Mouse (Mus musculus): ENCODE data around the gene Scrn1. TPM values are rescaled to one million over a fixed set of nuclear protein-coding genes. Genes with fewer than 3 reads are reported as not detected.

Scrn1 gene
- polyA plus RNA-seq, 1 experiment from 2014 or later: 109 TPM

DNA sequence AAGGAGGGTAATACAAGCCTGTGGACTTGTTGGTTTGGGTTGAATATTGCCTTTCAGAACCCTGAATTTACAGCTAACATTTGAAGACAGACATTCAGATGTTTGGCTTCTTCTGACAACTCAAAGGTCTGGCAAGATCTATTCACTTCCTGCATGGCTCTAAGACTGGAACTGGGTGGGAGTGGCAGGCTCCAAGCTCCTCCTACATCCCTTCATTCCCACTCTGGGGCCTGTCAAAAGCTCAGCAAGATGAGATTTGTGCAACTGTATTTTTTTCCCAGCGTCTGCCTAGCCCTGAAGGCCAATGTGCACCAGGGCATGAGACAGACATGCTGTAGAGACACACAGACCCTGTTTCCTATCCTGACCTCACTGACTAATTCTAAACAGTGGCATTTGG lies 10.5 kb downstream of the Scrn1 start:
- Histone ChIP-seq H3K36me3 (ENCODE audit: control insufficient read depth, insufficient read depth, low read length) (no peaks in the 10 kb centered on the region), H3K4me2 (ENCODE audit: low read length) (no peak overlapping the region), H3K9me3 (ENCODE audit: control insufficient read depth, low read length) (no peaks in the 10 kb centered on the region), H3K9ac (ENCODE audit: low read depth, low read length) (no peak overlapping the region), H3K27me3 (replicated peaks; ENCODE audit: control insufficient read depth, insufficient read depth, low read length) (no peaks in the 10 kb centered on the region), H3K4me3 (ENCODE audit: low read length) (no peak overlapping the region), H3K4me1 (ENCODE audit: control insufficient read depth, insufficient read depth, low read depth, low read length) (peaks cover 32% of the 10 kb centered on the region), H3K27ac (ENCODE audit: low read depth, low read length) (no peak overlapping the region)
- ATAC-seq: no peak
- WGBS: 50% methylated on average over 1 of the region's 1 CpGs

DNA sequence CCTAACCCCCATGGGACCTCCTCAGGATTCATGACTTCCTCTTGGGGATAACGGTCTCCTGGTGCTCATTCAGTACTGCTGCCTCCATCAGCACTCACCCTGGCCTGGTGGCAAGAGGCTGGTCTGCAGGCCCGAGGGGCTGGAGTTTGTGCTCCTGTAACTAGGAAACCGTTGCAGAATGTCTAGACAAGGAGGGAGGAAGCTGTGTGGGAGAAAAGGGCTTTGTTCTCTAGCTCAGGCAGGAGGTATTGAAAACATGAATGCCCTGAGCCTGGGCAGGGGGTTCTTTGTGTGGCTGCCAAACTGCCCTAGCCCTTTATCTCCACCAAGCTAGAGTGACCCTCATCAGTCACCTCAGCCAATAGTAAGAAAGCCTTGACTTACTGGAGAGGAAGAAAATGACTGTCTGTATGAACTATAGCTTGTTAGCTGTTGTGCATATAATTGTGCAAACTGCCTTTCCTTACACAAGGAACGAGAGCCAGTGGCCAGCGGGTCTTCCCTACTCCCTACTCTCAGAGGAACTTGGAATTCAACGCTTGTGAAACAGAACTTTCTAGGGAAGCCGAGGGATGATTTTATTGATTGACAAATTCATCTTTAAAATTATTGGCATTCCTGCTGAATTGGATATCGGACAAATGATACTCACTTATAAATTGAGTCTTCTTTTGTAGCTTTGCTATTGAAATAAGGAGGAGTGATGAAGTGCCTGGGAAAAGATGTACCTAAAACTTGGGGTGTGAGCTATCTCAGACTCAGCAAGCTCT lies 11.8 kb downstream of the Scrn1 start:
- H3K4me1 ChIP-seq (ENCODE audit: control insufficient read depth, insufficient read depth, low read depth, low read length): peaks cover 32% of the 10 kb centered on the region
- ATAC-seq: peak; percentile 87

GRCm38 (mm10) chr6:54553632-54554031 lies 12.7 kb downstream of the Scrn1 start:
- Histone ChIP-seq H3K27ac (ENCODE audit: low read depth, low read length) (peak overlapping the region; percentile 68), H3K4me1 (ENCODE audit: control insufficient read depth, insufficient read depth, low read depth, low read length) (peaks cover 37% of the 10 kb centered on the region), H3K4me3 (ENCODE audit: low read length) (no peak overlapping the region), H3K9me3 (ENCODE audit: control insufficient read depth, low read length) (no peaks in the 10 kb centered on the region), H3K9ac (ENCODE audit: low read depth, low read length) (no peak overlapping the region), H3K36me3 (ENCODE audit: control insufficient read depth, insufficient read depth, low read length) (no peaks in the 10 kb centered on the region), H3K27me3 (replicated peaks; ENCODE audit: control insufficient read depth, insufficient read depth, low read length) (no peaks in the 10 kb centered on the region), H3K4me2 (ENCODE audit: low read length) (no peak overlapping the region; the same call in 1 of the 2 replicates)
- 32% methylated on average over 2 of the region's 2 CpGs for WGBS
- no peak for ATAC-seq

More for the DNA sequence above, 11.8 kb downstream of the Scrn1 start:
- Histone ChIP-seq H3K27me3 (replicated peaks; ENCODE audit: control insufficient read depth, insufficient read depth, low read length) (no peaks in the 10 kb centered on the region), H3K36me3 (ENCODE audit: control insufficient read depth, insufficient read depth, low read length) (no peaks in the 10 kb centered on the region), H3K4me3 (ENCODE audit: low read length) (no peak overlapping the region), H3K4me2 (ENCODE audit: low read length) (peak overlapping the region; percentile 15; the same call in 1 of the 2 replicates), H3K9ac (ENCODE audit: low read depth, low read length) (no peak overlapping the region), H3K27ac (ENCODE audit: low read depth, low read length) (peak overlapping the region; percentile 68), H3K9me3 (ENCODE audit: control insufficient read depth, low read length) (no peaks in the 10 kb centered on the region)
- 11% methylated on average over 8 of the region's 8 CpGs for WGBS

GRCm38 (mm10) chr6:54552721-54553413 lies 13.4 kb downstream of the Scrn1 start:
- H3K27me3 ChIP-seq (replicated peaks; ENCODE audit: control insufficient read depth, insufficient read depth, low read length): no peaks in the 10 kb centered on the region
- H3K9me3 ChIP-seq (ENCODE audit: control insufficient read depth, low read length): no peaks in the 10 kb centered on the region
- peak overlapping the region; percentile 15; the same call in 1 of the 2 replicates for H3K4me2 ChIP-seq (ENCODE audit: low read length)
- peak; percentile 76 for ATAC-seq
- no peaks in the 10 kb centered on the region for H3K36me3 ChIP-seq (ENCODE audit: control insufficient read depth, insufficient read depth, low read length)
- no peak overlapping the region for H3K4me3 ChIP-seq (ENCODE audit: low read length)
- H3K4me1 ChIP-seq (ENCODE audit: control insufficient read depth, insufficient read depth, low read depth, low read length): peaks cover 41% of the 10 kb centered on the region
- peak overlapping the region; percentile 51 for H3K27ac ChIP-seq (ENCODE audit: low read depth, low read length)
- no peak overlapping the region for H3K9ac ChIP-seq (ENCODE audit: low read depth, low read length)
- 15% methylated on average over 9 of the region's 9 CpGs for WGBS

DNA sequence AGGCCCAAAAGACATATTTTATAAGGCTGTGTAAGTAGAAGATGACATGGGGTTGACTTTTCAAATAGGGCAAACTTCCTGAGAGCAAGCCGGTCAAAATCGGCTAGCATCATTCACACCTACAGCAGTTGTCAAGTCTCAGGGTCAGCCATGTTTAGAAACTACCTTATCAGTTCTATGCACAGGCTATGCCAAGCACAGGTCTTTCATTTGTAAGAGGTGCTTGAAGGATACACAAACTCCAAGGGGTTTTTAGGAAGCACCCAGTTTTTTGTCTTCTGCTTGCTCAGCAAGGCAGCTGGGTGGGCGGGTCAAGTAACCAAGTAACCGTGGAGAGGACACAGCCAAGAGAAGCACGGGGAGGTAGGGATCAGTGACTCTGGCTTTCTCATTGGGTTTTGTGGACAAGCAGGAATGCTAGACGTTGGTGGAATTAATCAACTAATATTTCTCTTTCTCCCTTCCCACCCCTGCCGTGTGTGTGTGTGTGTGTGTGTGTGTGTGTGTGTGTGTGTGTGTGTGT lies 15.4 kb downstream of the Scrn1 start:
- WGBS: 55% methylated on average over 6 of the region's 7 CpGs
- Histone ChIP-seq H3K27ac (ENCODE audit: low read depth, low read length) (no peak overlapping the region), H3K4me2 (ENCODE audit: low read length) (no peak overlapping the region), H3K4me3 (ENCODE audit: low read length) (no peak overlapping the region), H3K9ac (ENCODE audit: low read depth, low read length) (no peak overlapping the region), H3K4me1 (ENCODE audit: control insufficient read depth, insufficient read depth, low read depth, low read length) (peaks cover 41% of the 10 kb centered on the region), H3K9me3 (ENCODE audit: control insufficient read depth, low read length) (no peaks in the 10 kb centered on the region), H3K36me3 (ENCODE audit: control insufficient read depth, insufficient read depth, low read length) (no peaks in the 10 kb centered on the region), H3K27me3 (replicated peaks; ENCODE audit: control insufficient read depth, insufficient read depth, low read length) (no peaks in the 10 kb centered on the region)
- no peak for ATAC-seq

DNA sequence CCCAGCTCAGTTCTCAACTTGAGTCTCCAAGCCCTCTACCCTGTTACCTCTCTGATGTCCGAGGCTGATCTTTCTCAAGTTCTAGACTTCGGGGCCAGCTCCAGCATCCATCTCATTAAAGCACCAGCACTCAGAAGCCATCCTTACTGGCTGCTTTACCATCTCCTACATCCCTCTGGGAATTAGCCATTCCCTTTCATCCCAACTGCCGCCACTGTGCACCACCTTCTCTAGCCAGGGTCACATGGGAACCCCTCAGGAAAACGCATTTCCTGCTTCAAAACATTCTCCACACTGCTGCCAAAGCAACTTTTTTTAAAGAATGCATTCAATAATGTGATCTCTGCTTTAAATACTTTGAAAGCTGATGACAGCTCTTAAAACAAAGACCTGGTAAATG lies 17.0 kb downstream of the Scrn1 start:
- no peak for ATAC-seq
- no peaks in the 10 kb centered on the region for H3K9me3 ChIP-seq (ENCODE audit: control insufficient read depth, low read length)
- no peak overlapping the region for H3K9ac ChIP-seq (ENCODE audit: low read depth, low read length)
- no peaks in the 10 kb centered on the region for H3K36me3 ChIP-seq (ENCODE audit: control insufficient read depth, insufficient read depth, low read length)
- H3K27ac ChIP-seq (ENCODE audit: low read depth, low read length): no peak overlapping the region
- no peak overlapping the region for H3K4me3 ChIP-seq (ENCODE audit: low read length)
- H3K4me1 ChIP-seq (ENCODE audit: control insufficient read depth, insufficient read depth, low read depth, low read length): peaks cover 29% of the 10 kb centered on the region
- no peaks in the 10 kb centered on the region for H3K27me3 ChIP-seq (replicated peaks; ENCODE audit: control insufficient read depth, insufficient read depth, low read length)
- no peak overlapping the region for H3K4me2 ChIP-seq (ENCODE audit: low read length)
- 68% methylated on average over 4 of the region's 4 CpGs for WGBS

DNA sequence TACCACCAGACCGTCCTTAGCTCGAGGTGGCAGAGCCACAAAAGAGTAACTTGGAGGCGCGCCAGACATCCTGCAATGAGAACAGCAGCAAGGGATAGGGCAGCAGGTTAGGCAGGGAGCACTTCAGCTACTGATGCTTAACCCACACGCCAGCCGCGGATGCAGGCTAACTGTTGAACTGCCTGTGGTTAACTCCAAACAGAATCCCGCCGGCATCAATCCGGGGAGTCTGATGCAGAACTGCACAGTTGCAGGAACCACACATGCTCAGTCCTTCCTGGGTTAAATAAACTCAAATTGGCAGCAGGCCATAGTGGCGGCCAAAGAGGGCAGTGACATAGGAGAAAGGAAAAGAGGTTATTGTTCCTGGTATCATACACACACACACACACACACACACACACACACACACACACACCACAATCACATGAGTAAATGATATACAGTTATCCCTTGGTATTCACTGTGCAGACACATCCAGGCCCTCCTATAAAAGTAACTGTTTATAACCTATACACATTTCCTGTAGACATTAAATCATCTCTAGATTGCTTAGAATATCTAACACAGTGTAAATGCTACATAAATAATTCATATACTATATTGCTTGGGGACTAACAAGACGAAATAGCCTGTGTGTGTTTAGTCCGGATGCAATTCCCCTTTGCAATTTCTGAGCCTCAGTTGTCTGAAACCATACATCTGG lies 17.8 kb downstream of the Scrn1 start:
- Histone ChIP-seq H3K36me3 (ENCODE audit: control insufficient read depth, insufficient read depth, low read length) (peaks cover 5% of the 10 kb centered on the region; the same call in 1 of the 2 replicates), H3K4me1 (ENCODE audit: control insufficient read depth, insufficient read depth, low read depth, low read length) (peaks cover 21% of the 10 kb centered on the region), H3K9ac (ENCODE audit: low read depth, low read length) (no peak overlapping the region), H3K4me3 (ENCODE audit: low read length) (no peak overlapping the region), H3K9me3 (ENCODE audit: control insufficient read depth, low read length) (no peaks in the 10 kb centered on the region), H3K27ac (ENCODE audit: low read depth, low read length) (no peak overlapping the region), H3K27me3 (replicated peaks; ENCODE audit: control insufficient read depth, insufficient read depth, low read length) (no peaks in the 10 kb centered on the region), H3K4me2 (ENCODE audit: low read length) (no peak overlapping the region)
- WGBS: 51% methylated on average over 13 of the region's 13 CpGs
- ATAC-seq: no peak

DNA sequence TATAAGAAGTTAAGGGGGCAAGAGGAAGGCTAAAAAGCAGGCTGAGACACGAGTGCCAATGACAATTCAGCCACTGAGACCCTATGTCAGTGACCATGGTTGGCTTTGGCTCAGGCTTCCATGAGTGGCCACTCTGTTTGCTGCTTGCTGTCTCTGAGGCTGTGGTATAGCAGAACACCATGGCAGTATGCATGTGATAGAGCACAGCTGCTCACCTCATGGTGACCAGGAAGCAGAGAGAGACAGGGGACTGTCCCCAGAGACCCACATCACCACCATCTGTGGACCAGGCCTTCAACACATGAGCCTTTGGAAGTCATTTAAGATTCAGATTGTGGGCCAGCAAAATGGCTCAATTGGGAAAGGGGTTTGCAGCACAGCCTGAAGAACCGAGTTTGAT lies 22.6 kb downstream of the Scrn1 start:
- peaks cover 6% of the 10 kb centered on the region; the same call in 1 of the 2 replicates for H3K36me3 ChIP-seq (ENCODE audit: control insufficient read depth, insufficient read depth, low read length)
- 78% methylated on average over 2 of the region's 2 CpGs for WGBS
- ATAC-seq: no peak
- no peak overlapping the region for H3K4me3 ChIP-seq (ENCODE audit: low read length)
- no peaks in the 10 kb centered on the region for H3K9me3 ChIP-seq (ENCODE audit: control insufficient read depth, low read length)
- no peak overlapping the region for H3K9ac ChIP-seq (ENCODE audit: low read depth, low read length)
- H3K27ac ChIP-seq (ENCODE audit: low read depth, low read length): no peak overlapping the region
- peaks cover 11% of the 10 kb centered on the region for H3K4me1 ChIP-seq (ENCODE audit: control insufficient read depth, insufficient read depth, low read depth, low read length)
- H3K27me3 ChIP-seq (replicated peaks; ENCODE audit: control insufficient read depth, insufficient read depth, low read length): no peaks in the 10 kb centered on the region
- H3K4me2 ChIP-seq (ENCODE audit: low read length): no peak overlapping the region

DNA sequence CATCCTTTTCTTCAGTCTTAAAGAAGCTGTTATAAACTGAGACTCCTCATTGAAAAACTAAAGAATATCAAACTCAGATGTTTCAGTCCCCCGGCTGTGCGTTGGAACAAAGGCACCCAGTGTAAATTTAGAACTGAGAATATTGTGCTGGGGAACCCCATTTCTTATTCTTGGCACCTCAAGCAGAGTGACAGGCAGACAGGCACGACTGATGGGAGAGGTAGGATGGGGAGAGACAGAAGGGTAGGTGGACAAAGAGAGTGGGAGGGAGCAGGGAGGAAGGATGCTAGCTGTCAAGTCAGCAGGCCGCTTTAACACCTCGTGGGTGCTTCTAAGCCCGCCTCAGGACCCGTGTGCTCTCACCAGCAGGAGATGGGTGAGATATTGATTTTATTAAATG lies 23.5 kb downstream of the Scrn1 start:
- Histone ChIP-seq H3K27ac (ENCODE audit: low read depth, low read length) (no peak overlapping the region), H3K9ac (ENCODE audit: low read depth, low read length) (no peak overlapping the region), H3K36me3 (ENCODE audit: control insufficient read depth, insufficient read depth, low read length) (peaks cover 6% of the 10 kb centered on the region; the same call in 1 of the 2 replicates), H3K4me2 (ENCODE audit: low read length) (no peak overlapping the region), H3K4me1 (ENCODE audit: control insufficient read depth, insufficient read depth, low read depth, low read length) (peaks cover 7% of the 10 kb centered on the region), H3K27me3 (replicated peaks; ENCODE audit: control insufficient read depth, insufficient read depth, low read length) (no peaks in the 10 kb centered on the region), H3K9me3 (ENCODE audit: control insufficient read depth, low read length) (no peaks in the 10 kb centered on the region), H3K4me3 (ENCODE audit: low read length) (no peak overlapping the region)
- WGBS: 68% methylated on average over 7 of the region's 7 CpGs
- no peak for ATAC-seq
